Mouse (Mus musculus) embryo, embryonic 9.5 days (tissue): ENCODE results near the gene Fcgrt.
A peak's percentile ranks its signal among the peaks of the same experiment; 100 is the strongest.

ENCODE experiments used
- DNase-seq: peaks from one replicate; pipeline ENCODE4 v3.0.0-alpha.2; 2017; ENCODE audit errors: extremely low spot score

Gene Fcgrt

GRCm38 (mm10) chr7:45083300-45083890 is 20.3 kb downstream of the Fcgrt start:
- DNase-seq: no peak

DNA sequence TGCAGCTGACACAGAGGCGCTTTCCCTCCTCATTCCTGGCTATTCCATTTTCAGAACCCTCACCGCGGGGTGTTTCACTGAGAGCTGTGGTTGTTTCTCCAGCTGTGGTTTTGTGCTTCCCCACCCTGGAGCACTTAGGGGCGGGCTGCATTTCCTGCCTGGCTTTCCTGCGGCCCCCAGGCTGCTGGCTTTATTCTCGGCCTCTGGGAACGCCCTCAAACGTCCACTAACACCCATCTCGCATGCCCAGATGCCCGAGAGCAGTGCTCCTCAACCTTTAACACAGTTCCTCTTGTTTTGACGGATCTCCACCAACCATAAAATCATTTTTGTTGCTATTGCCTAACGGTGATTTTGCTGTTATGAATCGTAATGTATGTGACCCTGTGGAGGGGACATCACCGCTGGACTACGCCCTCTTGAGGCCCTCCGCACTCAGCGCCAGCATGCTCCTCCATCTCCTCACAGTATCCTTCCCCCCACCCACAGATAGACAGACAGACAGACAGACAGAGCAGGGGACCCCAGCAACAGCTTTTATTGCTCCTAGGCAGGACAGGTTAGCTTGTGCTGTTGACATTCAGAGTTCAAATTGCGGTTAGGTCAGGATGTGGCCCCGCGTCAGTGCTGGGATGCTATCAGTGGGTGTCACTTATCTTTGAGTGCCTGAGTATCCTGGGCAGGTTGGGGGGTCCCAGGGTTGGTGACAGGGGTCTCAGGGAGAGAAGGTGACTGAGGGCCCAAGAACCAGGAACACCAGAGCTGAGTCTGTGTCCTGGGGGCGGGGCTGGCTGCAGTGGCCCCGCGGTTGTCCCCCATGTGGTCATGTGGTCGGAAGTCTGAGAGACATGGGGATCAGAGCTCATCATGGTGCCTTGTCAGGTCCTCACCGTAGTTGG is 21.0 kb downstream of the Fcgrt start:
- no peak for DNase-seq

DNA sequence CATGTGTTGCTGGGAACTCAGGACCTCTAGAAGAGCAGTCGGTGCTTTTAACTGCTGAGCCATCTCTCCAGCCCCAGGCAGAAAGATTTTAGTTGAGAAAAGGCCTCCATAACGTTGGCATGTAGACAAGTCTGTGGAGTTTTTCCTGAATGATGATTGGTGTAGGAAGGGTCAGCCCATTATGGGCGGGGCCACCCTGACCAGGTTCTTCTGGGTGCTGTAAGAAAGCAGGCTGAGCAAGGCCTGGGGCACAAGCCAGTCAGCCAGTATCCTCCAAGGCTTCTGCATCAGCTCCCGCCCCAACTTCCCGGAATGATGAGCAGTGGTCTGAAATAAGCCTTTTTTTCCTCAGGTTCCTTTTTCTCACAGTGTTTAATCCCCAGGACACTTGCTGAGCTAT is 22.6 kb downstream of the Fcgrt start:
- no peak for DNase-seq

GRCm38 (mm10) chr7:45079856-45080255 is 23.8 kb downstream of the Fcgrt start:
- peak; percentile 92 for DNase-seq

DNA sequence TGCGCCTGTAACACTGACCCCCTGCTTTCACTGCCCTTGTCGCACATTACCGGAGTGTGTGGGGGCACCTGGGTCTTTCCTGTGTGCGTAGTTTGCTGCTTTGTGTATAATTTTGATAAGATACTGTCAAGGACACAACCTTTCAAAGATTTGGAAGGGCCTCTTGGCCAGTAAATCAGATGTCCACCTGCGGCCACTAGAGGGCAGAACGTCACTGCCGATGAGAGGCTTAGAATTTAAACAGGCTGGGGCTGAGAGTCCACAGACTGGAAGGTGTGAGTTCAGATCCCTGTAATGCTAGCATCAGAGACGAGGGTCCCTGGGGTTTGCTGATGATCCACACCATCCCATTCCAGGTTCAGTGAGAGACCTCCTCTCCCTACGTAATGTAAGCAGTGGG is 25.1 kb downstream of the Fcgrt start:
- peak; percentile 71 for DNase-seq

DNA sequence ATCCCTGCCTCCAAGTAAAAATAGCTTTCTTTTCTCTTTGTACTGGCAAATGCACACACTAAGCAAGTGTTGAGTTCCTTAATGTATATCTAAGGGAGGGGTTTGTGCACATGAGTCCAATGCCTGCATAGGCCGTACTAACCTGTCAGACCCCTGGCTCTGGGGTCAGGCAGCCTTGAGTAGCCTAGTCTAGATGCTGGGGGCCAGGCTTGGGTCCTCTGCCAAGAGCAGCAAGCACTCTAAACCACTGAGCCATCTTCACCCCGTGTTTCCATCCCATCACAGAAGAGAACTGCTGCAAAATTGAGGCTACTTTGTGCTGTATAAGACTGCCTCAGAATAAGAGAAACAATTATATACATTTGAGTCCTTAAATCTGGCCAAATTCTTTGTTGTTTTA is 25.8 kb downstream of the Fcgrt start:
- DNase-seq: no peak

GRCm38 (mm10) chr7:45077322-45077721 is 26.3 kb downstream of the Fcgrt start:
- DNase-seq: no peak

DNA sequence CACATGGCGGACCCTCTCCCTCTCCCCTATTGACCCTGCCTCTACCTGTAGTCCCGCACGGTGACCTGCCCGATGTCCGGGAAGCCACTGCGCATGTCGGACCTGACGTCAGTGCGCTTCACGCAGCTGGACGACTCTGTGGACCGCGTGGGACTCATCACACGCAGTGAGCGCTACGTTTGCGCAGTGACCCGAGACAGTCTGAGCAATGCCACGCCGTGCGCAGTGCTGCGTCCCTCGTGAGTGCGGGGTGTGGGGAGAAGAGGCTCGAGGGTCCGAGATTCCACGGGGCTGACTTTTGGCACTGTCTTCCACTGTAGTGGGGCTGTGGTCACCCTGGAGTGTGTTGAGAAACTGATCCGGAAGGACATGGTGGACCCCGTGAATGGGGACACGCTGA is 27.1 kb downstream of the Fcgrt start:
- no peak for DNase-seq

- DNase-seq: no peak
These were observed 28.2 kb downstream of the Fcgrt start for GRCm38 (mm10) chr7:45075405-45075804.

- no peak for DNase-seq
These were observed 29.7 kb downstream of the Fcgrt start for GRCm38 (mm10) chr7:45073949-45074348.

GRCm38 (mm10) chr7:45073171-45073707 is 30.4 kb downstream of the Fcgrt start:
- DNase-seq: no peak

- DNase-seq: no peak
These were observed 31.4 kb downstream of the Fcgrt start for GRCm38 (mm10) chr7:45072230-45072629.

GRCm38 (mm10) chr7:45069671-45070070 is 34.0 kb downstream of the Fcgrt start:
- no peak for DNase-seq

DNA sequence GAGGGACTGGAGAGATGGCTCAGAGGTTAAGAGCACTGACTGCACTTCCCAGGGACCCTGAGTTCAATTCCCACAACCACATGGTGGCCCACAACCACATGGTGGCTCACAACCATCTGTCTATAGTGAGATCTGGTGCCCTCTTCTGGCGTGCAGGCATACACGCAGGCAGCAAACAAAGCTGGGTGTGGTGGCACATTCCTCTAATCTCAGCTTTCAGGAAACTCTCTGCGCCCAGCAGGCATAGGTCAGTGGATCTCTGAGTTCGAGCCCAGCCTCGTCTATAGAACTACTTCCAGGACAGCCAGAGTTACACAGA is 35.7 kb downstream of the Fcgrt start:
- DNase-seq: peak; percentile 62

- DNase-seq: no peak
These were observed 36.3 kb downstream of the Fcgrt start for GRCm38 (mm10) chr7:45067190-45067999.

DNA sequence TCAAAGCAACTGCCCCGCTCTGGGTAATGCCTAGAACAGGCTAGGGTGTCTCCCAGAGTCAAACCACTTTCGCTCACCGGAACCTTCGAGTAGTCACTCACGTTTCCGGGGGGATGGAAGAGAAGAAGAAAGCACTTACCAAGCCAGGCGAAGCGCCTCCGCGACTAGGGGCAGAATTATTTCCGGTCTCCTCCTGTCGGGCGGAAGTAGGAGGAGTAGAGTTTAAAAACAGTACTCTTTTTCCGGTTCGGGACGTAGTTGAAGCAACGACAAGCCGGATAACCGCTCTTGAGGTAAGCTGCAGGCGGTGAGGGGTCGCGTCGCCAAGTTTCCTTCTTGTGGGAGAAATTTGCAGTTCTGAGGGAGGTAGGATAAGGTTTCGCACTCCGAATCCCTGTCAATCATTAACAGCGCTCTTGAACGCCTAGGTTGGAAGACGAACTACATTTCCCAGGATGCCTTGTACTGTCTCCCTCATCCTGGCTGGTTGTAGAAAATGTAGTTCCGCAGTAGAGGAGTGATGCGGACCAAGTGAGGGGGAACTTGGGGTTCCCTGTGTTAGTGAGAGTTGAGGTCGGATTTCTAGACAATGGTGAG is 41.3 kb downstream of the Fcgrt start, which contains the start of the genes Nosip and Prrg2:
Gene Nosip (plus strand): TSS at position 191 of the 597 bp plus-strand sequence.
Gene Prrg2 (minus strand): TSS at position 439 of the 597 bp plus-strand sequence.
- peak; percentile 97 for DNase-seq

- DNase-seq: peak; percentile 30
These were observed 42.0 kb downstream of the Fcgrt start for GRCm38 (mm10) chr7:45061532-45062075.

DNA sequence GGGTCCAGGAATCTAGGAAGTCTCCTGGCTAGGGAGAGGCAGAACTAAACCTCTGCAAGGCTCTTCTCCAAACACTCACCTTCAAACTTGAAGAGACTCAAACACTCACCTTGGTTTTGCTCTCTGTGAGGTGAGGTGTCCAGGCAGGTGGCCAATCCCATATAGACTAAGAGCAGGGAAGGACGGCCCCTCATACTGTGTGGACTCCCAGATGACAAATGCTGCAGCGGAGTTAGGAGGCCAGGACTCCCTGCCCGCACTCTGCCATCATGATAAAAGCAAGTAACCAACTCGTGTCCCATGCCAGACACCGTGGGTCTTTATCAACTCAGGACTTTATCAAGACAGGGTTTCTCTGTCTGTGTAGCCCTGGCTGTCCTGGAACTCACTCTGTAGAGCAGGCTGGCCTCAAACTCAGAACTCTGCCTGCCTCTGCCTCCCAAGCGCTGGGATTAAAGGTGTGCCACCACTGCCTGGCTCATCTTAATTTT is 43.0 kb downstream of the Fcgrt start:
- no peak for DNase-seq

DNA sequence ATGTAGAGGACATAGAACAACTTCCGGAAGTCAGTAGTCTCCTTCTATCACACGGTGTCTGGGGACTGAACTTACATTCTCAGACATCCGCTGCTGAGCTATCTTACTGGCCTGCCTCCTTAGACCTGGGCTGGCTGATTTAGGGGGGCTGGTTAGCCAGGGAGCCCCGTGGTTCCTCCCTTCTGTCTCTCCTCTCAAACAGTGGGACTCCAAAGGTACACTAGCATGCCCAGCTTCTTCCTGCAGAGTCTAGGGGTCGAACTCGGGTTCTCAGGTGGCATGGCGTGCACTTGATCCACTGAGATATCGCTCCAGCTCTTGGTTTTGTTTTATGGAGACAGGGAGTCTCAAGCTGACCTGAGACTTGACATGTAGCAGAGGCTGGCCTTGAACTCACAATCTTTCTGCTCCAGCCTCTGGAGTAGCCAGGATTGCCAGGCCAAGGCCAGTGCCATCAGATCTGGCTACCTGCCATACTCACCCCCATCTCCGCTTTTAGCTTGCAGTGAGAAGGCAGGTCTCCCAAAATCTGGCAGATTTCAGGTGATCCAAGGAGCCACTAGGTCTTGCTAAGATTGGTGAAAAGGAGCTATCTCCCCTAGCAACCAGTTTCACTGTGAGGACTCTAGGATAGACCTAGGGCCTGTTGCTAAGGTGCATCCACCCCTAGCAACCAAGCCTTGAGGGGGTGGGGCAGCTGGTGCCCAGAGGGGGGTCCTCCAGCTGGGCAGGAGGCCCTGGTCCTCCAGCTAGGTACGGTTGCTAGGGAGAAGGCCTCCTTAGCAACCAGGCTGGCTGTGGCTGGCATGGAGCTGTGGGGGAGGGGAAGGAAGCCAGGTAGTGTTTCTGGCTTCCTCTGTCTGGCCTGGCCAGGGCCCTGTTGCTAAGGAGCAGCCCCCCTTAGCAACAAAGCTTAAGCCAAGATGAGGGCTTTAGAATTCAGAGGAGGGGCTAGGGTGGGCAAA is 44.8 kb downstream of the Fcgrt start:
- DNase-seq: no peak

- no peak for DNase-seq
These were observed 46.7 kb downstream of the Fcgrt start for GRCm38 (mm10) chr7:45056972-45057348.
